Mouse (Mus musculus) CH12F3 (cell line): ENCODE data around the gene Clps.
"Not testable (repeated sequence)": the region's sequence is repeated elsewhere in the genome, so short reads cannot be mapped to it uniquely, and the experiment has no call there.

Experiments used
- in situ Hi-C: fragments of 300-500 bp; cut with MboI; formaldehyde crosslinking; loops from 2 replicates; pipeline ENCODE4 v1.14.3; 2020; ENCODE audit warnings: low sequenced_read_pairs

The Clps gene

DNA sequence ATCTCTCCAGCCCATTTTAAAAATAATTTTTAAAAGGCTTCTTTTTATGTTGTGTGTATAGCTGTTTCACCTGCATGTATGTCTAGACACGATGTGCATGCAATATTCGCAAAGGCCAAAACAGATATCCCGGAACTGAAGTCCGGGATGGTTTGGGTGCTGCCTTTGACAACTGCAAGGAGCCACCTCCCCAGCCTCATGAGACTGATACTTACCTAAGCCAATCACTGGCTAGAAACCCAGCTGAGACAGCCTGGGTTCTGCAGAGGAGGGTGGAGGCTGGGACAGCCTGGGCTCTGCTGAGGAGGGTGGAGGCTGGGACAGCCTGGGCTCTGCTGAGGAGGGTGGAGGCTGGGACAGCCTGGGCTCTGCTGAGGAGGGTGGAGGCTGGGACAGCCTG is 6.5 kb downstream of the Clps start:
- in situ Hi-C loops, result not testable (repeated sequence)

DNA sequence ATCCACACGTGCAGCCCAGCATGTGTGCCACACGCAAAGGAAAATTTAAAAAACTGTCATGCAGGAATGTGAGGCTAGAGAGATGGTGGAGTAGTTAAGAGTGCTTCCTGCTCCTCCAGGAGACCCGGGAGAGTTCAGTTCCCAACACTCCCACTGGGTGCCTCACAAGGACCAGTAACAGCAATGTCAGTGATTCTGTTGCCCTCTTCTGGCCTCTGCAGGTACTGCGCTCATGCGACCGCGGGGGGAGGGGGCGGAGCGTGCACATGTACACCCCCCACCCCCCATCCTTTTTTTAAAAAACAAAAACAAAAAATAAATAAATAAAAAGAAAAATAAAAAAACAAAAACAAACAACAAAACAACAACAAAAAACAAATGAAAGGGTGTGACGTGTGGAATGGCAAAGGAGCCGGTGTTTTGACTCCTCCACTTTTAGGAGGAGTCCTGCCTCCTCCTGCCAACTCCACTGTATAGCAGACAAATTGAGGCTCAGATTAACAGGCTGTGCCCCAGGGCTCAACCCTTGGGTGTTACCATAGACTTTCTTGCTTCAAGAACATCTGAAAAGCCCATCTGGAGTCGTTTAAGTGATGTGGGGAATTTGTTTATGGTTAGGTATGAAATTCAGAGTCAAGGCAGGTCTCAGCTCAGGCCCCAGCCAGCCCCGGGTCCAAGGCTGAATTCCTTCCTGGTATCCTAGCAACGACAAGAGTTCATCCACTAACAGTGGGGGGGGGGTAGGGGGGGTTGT is 7.3 kb downstream of the Clps start:
- in situ Hi-C loops, result no loop called here

GRCm38 (mm10) chr17:28549111-28549510 is 11.5 kb downstream of the Clps start, which contains the start of gene Clpsl2:
Gene Clpsl2, plus strand, starts transcription at chr17:28549411.
- in situ Hi-C loops, result no loop called here

DNA sequence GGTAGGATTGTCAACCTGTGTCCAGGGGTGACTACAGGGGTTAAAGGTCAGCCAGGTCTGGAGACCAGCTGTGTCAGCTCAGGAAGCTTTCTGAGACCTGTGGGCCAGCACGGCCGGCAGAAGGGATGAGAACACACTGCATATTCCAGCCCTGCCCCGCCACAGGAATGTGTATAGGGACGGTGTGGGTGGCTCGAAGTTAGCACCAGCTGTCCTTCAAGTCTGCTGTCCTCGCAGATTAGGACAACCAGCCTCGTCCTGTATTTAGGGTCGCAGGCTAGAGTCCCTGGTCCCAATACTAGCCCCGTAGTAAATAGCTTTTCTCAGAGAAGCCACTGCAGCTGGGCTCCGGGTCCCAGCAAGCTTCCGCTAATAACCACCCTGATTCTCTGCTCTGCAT is 12.0 kb downstream of the Clps start:
- in situ Hi-C loops, result no loop called here

DNA sequence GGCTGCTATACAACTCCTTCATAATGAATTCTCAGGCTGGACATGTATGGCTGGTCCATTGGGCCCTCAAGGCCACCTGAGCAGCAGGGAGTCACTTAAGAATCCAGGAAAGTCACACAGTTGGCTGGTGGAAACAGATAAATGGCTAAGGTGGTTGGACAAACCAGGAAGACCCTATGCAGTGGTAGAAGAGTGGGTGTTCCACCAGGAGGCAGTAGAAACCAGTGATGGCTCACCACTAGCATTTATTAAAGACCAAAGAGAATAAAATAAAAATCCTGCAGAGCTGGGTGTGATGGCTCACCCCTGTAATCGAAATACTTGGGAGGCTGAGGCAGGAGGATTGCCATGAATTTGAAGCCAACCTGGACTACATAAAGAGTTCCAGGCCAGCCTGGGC is 13.6 kb downstream of the Clps start:
- in situ Hi-C loops, result no loop called here

DNA sequence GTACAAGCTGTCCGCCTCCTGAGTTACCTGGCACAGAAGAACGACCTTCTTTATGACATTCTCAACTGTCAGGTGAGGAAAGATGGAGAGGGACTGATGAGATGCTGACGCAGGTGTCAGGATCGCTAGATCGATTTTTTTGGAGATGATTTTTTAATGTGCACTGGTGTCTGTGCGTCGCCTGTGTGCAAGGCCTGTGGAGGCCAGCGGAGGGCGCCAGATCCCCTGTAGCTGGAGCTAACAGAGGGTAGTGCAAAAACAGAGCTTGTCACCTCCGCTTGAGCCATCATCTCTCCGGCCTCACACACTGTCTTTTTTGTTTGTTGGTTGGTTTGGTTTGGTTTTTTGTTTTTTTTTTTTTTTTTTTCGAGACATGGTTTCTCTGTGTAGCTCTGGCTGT is 22.7 kb downstream of the Clps start:
- in situ Hi-C loops, result loop anchor here (10.0 kb wide), 1 partner anchor 153 kb away; no protein-coding TSS in a partner anchor

DNA sequence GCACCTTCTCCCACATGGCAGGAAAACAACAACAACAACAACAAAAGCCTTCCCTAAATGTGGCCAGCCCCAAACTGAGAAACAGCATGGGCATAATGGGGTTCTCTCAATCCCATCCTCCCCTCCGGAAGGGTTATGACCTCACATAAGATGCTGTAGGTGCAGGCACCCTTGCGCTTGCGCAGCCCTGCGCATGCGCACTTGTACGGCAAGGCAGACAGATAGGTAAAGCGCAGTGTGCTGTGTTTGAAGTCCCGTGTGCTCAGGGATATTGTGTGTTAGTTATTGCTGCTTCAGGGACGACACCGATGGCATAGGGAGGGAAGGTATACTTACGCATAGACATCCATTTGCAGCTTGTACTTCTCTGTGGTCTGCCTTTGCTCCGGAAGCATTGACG is 27.2 kb downstream of the Clps start:
- in situ Hi-C loops, result loop anchor here (10.0 kb wide), 1 partner anchor 149 kb away; no protein-coding TSS in a partner anchor

DNA sequence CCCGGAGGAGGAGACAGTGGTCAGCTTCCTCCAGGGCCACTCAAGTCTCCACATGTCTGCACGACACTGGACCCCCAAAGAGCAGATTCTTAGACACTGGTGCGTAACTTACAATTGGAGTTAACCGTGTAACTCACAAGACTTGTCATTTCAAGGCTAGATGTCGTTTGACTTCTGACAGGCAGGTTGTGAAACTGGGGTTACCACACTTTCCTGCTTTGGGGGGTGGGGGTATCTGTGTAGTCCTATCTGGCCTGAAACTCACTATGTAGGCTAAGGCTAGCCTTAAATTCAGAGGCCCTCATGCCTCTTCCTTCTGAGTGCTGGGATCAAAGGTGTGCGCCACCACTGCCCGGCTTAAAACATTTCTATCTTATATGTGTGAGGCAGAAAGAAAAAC is 28.0 kb downstream of the Clps start:
- in situ Hi-C loops, result loop anchor here (10.0 kb wide), 1 partner anchor 148 kb away; no protein-coding TSS in a partner anchor

- in situ Hi-C loops, result loop anchor here (10.0 kb wide), 1 partner anchor 147 kb away; no protein-coding TSS in a partner anchor
Observed at GRCm38 (mm10) chr17:28531946-28532345, 28.6 kb downstream of the Clps start.

- in situ Hi-C loops, result loop anchor here (10.0 kb wide), 1 partner anchor 146 kb away; no protein-coding TSS in a partner anchor
Observed at GRCm38 (mm10) chr17:28530506-28530905, 30.1 kb downstream of the Clps start, which contains the start of gene Armc12. Gene Armc12, plus strand, starts transcription at chr17:28530806.

DNA sequence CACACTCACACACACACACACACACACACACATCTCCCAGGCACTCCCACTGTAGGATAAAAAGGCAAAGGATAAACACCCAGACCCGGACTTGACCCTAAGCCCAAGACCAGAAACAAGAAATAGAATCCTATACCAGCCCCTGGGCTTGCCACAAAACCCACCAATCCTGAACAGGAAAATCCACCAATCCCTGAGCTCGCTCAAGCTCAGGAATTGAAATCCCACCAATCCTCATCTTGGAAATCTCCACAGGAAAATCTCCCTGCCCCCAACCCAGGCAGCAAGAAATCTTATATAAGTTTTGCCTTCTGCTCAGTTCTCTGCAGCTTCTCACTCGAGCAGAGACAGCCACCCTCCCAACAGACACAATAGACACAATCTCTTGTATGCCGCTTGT is 31.4 kb downstream of the Clps start:
- in situ Hi-C loops, result loop anchor here (10.0 kb wide), 1 partner anchor 114 kb away; no protein-coding TSS in a partner anchor

DNA sequence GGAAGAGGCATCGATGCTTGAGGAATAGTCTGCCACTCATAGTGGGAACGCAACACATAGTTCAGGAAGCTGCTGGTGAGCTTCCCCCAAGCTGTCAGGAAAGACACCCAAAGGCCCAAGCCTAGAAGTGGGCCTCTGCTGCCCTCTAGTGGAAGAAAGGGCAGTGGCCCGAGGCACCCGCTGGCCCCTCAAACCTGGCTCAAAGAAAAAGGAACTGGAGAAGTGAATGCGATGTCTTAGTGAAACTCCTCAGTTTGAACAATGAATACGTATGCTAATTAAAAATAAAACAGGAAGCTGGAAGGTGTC is 32.6 kb downstream of the Clps start:
- in situ Hi-C loops, result loop anchor here (10.0 kb wide), 1 partner anchor 113 kb away; no protein-coding TSS in a partner anchor

GRCm38 (mm10) chr17:28527184-28528042 is 33.2 kb downstream of the Clps start:
- in situ Hi-C loops, result loop anchor here (10.0 kb wide), 1 partner anchor 113 kb away; no protein-coding TSS in a partner anchor

DNA sequence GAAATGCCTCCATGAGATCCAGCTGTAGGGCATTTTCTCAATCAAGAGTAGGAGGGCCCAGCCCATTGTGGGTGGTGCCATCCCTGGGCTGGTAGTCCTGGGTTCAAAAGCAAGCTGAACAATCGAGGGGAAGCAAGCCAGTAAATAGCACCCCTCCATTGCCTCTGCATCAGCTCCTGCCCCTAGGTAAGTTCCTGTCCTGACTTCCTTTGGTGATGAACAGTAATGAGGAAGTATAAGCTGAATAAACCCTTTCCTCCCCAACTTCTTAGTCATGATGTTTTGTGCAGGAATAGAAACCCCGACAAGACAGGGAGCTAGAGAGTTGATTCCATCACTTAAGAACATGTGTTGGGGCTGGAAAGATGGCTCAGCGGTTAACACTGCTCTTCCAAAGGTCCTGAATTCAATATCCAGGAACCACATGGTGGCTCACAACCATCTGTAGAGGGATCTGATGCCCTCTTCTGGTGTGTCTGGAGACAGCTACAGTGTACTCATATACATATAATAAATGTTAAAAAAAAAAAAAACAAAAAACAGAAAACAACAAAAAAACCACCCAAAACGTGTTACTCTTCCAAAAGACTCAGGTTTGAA is 35.6 kb downstream of the Clps start:
- in situ Hi-C loops, result loop anchor here (10.0 kb wide), 1 partner anchor 110 kb away; no protein-coding TSS in a partner anchor

- in situ Hi-C loops, result loop anchor here (10.0 kb wide), 1 partner anchor 109 kb away; no protein-coding TSS in a partner anchor
Observed at GRCm38 (mm10) chr17:28524009-28524695, 36.4 kb downstream of the Clps start.

DNA sequence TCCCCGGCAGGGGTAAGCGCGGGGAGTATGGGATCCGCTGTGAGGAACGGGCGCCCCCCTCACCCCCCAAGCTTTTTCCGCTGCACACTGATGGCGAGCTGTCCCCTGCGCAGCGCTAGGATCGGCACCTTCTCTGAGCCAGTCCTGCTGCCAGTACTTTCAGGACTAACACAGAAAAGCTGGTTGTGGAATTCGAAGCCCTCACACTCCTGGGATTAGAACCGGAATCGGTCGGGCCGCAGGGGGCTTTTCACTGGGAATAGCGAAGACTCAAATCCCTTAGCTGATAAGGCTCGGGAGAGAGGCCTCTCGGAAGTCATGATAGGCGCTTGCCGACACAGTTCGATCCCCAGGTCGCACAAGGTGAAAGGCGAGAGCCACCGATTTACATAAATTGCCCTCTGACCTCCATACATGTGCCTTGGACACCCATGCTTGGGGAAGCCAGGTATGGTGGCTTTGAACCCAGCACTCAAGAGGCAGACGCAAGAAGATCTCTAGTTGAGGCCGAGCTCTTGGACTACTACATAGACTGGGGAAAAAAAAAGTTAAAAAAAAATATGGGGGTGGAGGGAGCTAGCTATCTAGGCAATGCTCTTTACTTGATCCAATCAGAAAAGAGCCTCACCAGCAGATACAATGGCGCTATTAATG is 37.1 kb downstream of the Clps start:
- in situ Hi-C loops, result loop anchor here (10.0 kb wide), 1 partner anchor 109 kb away; no protein-coding TSS in a partner anchor

DNA sequence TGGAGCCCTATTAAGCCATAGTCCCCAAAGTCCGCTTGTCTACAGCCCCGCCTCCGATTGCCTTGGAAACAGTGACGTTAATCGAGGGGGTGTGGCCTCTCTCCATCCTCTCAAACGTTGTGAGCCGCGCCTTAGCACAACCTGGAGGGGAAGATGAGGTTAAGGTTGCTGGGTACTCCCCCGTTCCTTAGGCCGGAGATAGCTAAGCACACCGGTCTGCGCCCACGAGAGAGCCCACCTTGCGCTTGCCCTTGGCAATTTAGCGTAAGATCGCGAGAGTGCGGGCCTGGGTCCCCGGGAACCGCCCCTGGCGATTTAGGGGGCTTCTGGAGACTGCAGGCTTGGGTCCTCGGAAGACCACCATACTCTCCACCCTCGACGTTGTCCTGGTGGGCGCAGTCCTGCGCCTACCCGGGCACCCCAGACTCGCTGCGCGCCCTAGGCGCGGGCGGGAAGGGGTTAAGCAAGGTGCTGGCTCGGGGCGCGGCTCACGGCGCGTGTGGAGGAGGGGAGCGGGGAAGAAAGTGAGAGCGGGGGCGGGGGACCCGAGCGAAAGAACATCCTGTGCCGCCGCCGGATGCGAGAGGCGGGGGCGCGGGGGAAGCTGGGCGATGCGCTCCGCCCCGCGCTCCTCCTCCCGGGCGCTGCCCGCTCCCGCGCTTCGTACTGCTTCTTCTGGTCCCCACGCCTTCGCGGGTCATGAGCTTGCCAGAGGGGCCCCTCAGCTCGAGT is 37.8 kb downstream of the Clps start:
- in situ Hi-C loops, result loop anchor here (10.0 kb wide), 1 partner anchor 108 kb away; no protein-coding TSS in a partner anchor

DNA sequence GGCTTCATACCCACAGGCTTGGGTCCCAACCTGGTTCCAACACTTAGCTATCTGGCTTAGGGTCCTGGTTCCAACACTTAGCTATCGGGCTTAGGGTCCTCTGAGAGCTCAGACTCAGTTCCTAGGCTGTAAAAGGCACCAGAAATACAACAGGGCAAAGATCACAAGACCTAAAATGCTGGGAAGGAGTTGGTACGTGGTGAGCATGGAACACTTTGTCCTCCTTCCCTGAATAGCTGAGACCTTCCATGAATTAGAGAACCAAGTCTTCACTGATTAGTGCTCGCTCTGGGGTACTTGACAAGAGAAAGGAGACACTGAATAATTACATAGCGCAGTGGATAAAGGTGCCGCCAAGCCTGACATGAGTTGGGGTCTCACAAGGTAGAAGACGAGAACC is 38.6 kb downstream of the Clps start:
- in situ Hi-C loops, result loop anchor here (10.0 kb wide), 1 partner anchor 107 kb away; no protein-coding TSS in a partner anchor
